In genomic region chr4:140957131-140957702, GRCm38 (mm10) we compare ENCODE assay signal across 8 mouse cellular contexts. TPM values are rescaled to one million over a fixed set of nuclear protein-coding genes. Genes with fewer than 3 reads are reported as not detected.
DNase-seq lines count a peak whose midpoint lies in the region; ATAC-seq lines count a peak whose summit lies in the region.

No protein-coding gene starts in this region.

- H3K9me3 ChIP-seq in neural tube, embryonic 11.5 days (ENCODE audit: control insufficient read depth, low read length), result no peaks in the 10 kb centered on the region
- no peaks in the 10 kb centered on the region for H3K9me3 ChIP-seq in limb, embryonic 12.5 days
- H3K9me3 ChIP-seq in stomach, embryonic 14.5 days (ENCODE audit: control insufficient read depth, low read depth, low read length), result no peaks in the 10 kb centered on the region

- WGBS in neural tube, embryonic 11.5 days, result 6% methylated on average over 17 of the region's 17 CpGs
- 8% methylated on average over 17 of the region's 17 CpGs for WGBS in limb, embryonic 12.5 days
- WGBS in stomach, embryonic 14.5 days, result 12% methylated on average over 17 of the region's 17 CpGs

- no peaks in the 10 kb centered on the region for H3K36me3 ChIP-seq in neural tube, embryonic 11.5 days (ENCODE audit: control insufficient read depth, insufficient read depth, low read length)
- no peaks in the 10 kb centered on the region for H3K36me3 ChIP-seq in limb, embryonic 12.5 days
- no peaks in the 10 kb centered on the region for H3K36me3 ChIP-seq in stomach, embryonic 14.5 days (ENCODE audit: control insufficient read depth, insufficient read depth, low read length)

- peak overlapping the region; percentile 47 for H3K9ac ChIP-seq in neural tube, embryonic 11.5 days (ENCODE audit: low read length)
- H3K9ac ChIP-seq in limb, embryonic 12.5 days (replicated peaks), result peak overlapping the region; percentile 42; the same call in 1 of the 2 replicates
- no peak overlapping the region for H3K9ac ChIP-seq in stomach, embryonic 14.5 days (replicated peaks; ENCODE audit: low read depth, low read length)

- H3K4me1 ChIP-seq in neural tube, embryonic 11.5 days (ENCODE audit: control insufficient read depth, insufficient read depth, low read length), result peaks cover 12% of the 10 kb centered on the region; the same call in 1 of the 2 replicates
- H3K4me1 ChIP-seq in limb, embryonic 12.5 days (replicated peaks), result peaks cover 13% of the 10 kb centered on the region
- peaks cover 5% of the 10 kb centered on the region for H3K4me1 ChIP-seq in stomach, embryonic 14.5 days (ENCODE audit: control insufficient read depth, insufficient read depth, low read length)

- H3K4me2 ChIP-seq in neural tube, embryonic 11.5 days (ENCODE audit: low read depth), result peak overlapping the region; percentile 58
- peak overlapping the region; percentile 68 for H3K4me2 ChIP-seq in limb, embryonic 12.5 days
- peak overlapping the region; percentile 87 for H3K4me2 ChIP-seq in stomach, embryonic 14.5 days (replicated peaks; ENCODE audit: low read depth, low read length)

- DNase-seq in embryo, embryonic 10 days (ENCODE audit: low spot score), result peak; percentile 26
- no peak for DNase-seq in embryo, embryonic 9.5 days (ENCODE audit: extremely low spot score)
- DNase-seq in neural tube, embryonic 11.5 days (ENCODE audit: low spot score), result no peak
- no peak for DNase-seq in neural tube, embryonic 10.5 days (ENCODE audit: extremely low spot score, low spot score)
- no peak for DNase-seq in layer of hippocampus, postnatal 14 days (ENCODE audit: low spot score in 2 of 2)

- H3K4me3 ChIP-seq in neural tube, embryonic 11.5 days (ENCODE audit: low read depth, low read length), result peak overlapping the region; percentile 37
- peak overlapping the region; percentile 40 for H3K4me3 ChIP-seq in limb, embryonic 12.5 days (replicated peaks)
- H3K4me3 ChIP-seq in stomach, embryonic 14.5 days (ENCODE audit: low read depth, low read length), result peak overlapping the region; percentile 31

- ATAC-seq in neural tube, embryonic 11.5 days (ENCODE audit: insufficient read depth, low FRiP score, low TSS enrichment), result no peak
- ATAC-seq in limb, embryonic 12.5 days (ENCODE audit: insufficient number of reproducible peaks, insufficient read depth, low FRiP score, low TSS enrichment, low read depth), result no peak
- ATAC-seq in stomach, embryonic 14.5 days (ENCODE audit: insufficient number of reproducible peaks, insufficient read depth, low FRiP score, low read depth), result no peak
- ATAC-seq in monocyte, adult 5-6 weeks (replicated peaks; ENCODE audit: insufficient number of reproducible peaks, low FRiP score, low TSS enrichment, poor library complexity, severe bottlenecking), result no peak

- no peak overlapping the region for H3K27ac ChIP-seq in neural tube, embryonic 11.5 days (ENCODE audit: low read depth, low read length)
- 0 out of 2 replicates have a peak overlapping the region, but pooled peaks have one; percentile 24 for H3K27ac ChIP-seq in limb, embryonic 12.5 days
- H3K27ac ChIP-seq in stomach, embryonic 14.5 days (ENCODE audit: low read length), result no peak overlapping the region

- no peaks in the 10 kb centered on the region for H3K27me3 ChIP-seq in neural tube, embryonic 11.5 days (ENCODE audit: control insufficient read depth, insufficient read depth, low read length)
- H3K27me3 ChIP-seq in limb, embryonic 12.5 days, result no peaks in the 10 kb centered on the region
- no peaks in the 10 kb centered on the region for H3K27me3 ChIP-seq in stomach, embryonic 14.5 days (ENCODE audit: control insufficient read depth, insufficient read depth, low read length)

RNA-seq across cellular contexts. Expression of gene Sdhb, which starts 3.8 kb away (rescaled TPM):
- 408 and 418 TPM in 2 replicates for polyA plus RNA-seq in neural tube, embryonic 11.5 days (2014; fragmentation: Nextera tagmentation; extraction: Ambion mirVana)
- 381 and 392 TPM in 2 replicates for polyA plus RNA-seq in limb, embryonic 12.5 days (2016; fragmentation: Nextera tagmentation; extraction: Ambion mirVana)
- polyA plus RNA-seq in stomach, embryonic 14.5 days (2014; fragmentation: Nextera tagmentation; extraction: Ambion mirVana), result 388 and 401 TPM in 2 replicates
- total RNA-seq in layer of hippocampus, postnatal 14 days (2021), result 100 to 1,000 TPM; 190 to 198 TPM
- 122 to 131 TPM (median 125 TPM) in 3 replicates for total RNA-seq in monocyte, adult 5-6 weeks (2017)

RNA-seq across cellular contexts. Expression of gene Atp13a2, which starts 29.5 kb away (rescaled TPM):
- 58.7 and 59.7 TPM in 2 replicates for polyA plus RNA-seq in neural tube, embryonic 11.5 days (2014; fragmentation: Nextera tagmentation; extraction: Ambion mirVana)
- polyA plus RNA-seq in limb, embryonic 12.5 days (2016; fragmentation: Nextera tagmentation; extraction: Ambion mirVana), result 44.1 and 46.0 TPM in 2 replicates
- 36.0 and 37.1 TPM in 2 replicates for polyA plus RNA-seq in stomach, embryonic 14.5 days (2014; fragmentation: Nextera tagmentation; extraction: Ambion mirVana)
- total RNA-seq in layer of hippocampus, postnatal 14 days (2021), result 100 to 1,000 TPM; 206 to 215 TPM
- 29.4 to 38.3 TPM (median 34.3 TPM) in 3 replicates for total RNA-seq in monocyte, adult 5-6 weeks (2017)

RNA-seq across cellular contexts. Expression of gene Padi2, which starts 51.1 kb away (rescaled TPM):
- polyA plus RNA-seq in neural tube, embryonic 11.5 days (2014; fragmentation: Nextera tagmentation; extraction: Ambion mirVana), result 1.1 and 1.7 TPM in 2 replicates
- 1.2 and 1.3 TPM in 2 replicates for polyA plus RNA-seq in limb, embryonic 12.5 days (2016; fragmentation: Nextera tagmentation; extraction: Ambion mirVana)
- polyA plus RNA-seq in stomach, embryonic 14.5 days (2014; fragmentation: Nextera tagmentation; extraction: Ambion mirVana), result 0.88 and 1.5 TPM in 2 replicates
- 10 to 100 TPM; 12.0 to 16.8 TPM for total RNA-seq in layer of hippocampus, postnatal 14 days (2021)
- total RNA-seq in monocyte, adult 5-6 weeks (2017), result 41.3 to 73.2 TPM (median 47.7 TPM) in 3 replicates

RNA-seq across cellular contexts. Expression of gene Mfap2, which starts 53.0 kb away (rescaled TPM):
- polyA plus RNA-seq in neural tube, embryonic 11.5 days (2014; fragmentation: Nextera tagmentation; extraction: Ambion mirVana), result 279 and 295 TPM in 2 replicates
- polyA plus RNA-seq in limb, embryonic 12.5 days (2016; fragmentation: Nextera tagmentation; extraction: Ambion mirVana), result 512 and 562 TPM in 2 replicates
- 633 and 721 TPM in 2 replicates for polyA plus RNA-seq in stomach, embryonic 14.5 days (2014; fragmentation: Nextera tagmentation; extraction: Ambion mirVana)
- total RNA-seq in layer of hippocampus, postnatal 14 days (2021), result 10 to 100 TPM; 11.3 to 14.1 TPM
- total RNA-seq in monocyte, adult 5-6 weeks (2017), result not detected in 3 replicates
